ENCODE assay signal across 8 mouse cellular contexts in the genomic region with DNA sequence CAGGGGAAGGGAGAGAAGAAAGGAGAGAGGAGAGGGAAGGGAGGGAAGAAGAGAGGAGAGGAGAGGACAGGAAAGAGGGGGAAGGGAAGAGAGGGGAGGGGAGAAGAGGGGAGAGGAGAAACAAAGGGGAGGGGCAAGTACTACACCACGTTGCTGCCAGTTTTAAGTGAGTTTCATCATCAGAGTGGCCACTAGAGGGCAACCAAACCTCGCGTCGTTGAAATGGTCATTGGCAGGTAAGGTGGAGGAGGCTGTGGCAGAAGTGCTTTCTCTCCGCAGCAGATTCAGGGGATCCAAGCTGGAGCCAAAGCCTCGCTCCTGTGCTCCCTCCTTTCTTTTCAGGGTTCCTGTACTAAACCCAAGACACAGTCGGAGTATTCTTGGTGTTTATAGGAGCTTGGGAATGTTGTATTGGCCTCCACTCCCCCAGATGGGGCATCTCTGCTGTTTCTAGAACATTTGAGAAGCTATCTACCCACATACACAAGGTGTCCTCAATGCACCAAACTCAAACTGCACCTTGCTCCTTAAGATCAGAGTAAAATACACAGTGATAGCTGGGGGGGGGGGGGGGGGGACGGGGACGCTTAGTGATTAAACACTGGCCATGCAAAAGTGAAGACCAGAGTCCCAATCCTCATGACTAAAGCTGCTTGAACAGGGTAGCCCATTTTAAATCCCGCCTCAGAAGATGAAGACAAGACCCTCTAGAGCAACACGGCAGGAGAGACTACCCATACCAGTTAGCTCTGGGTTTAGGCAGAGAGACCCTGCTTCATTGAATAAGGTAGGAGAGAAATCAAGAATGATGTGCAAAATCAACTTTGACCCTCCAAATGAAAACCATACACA. TPM values are rescaled to one million over a fixed set of nuclear protein-coding genes. Genes with fewer than 3 reads are reported as not detected.
A peak's percentile ranks its signal among the peaks of the same experiment; 100 is the strongest.
DNase-seq lines count a peak whose midpoint lies in the region; ATAC-seq and TF ChIP-seq lines count a peak whose summit lies in the region.

No protein-coding gene starts in this region.

- no peaks in the 10 kb centered on the region for H3K9me3 ChIP-seq in lung, embryonic 14.5 days (ENCODE audit: low read depth, low read length)

- peak; percentile 93 for DNase-seq in MN1 (ENCODE audit: low spot score)
- DNase-seq in cerebellum, adult 8-10 months, result peak; percentile 92
- peak; percentile 91 for DNase-seq in forelimb bud, embryonic 11.5 days (ENCODE audit: low read depth, low spot score)
- DNase-seq in layer of hippocampus, adult 8-10 months (ENCODE audit: low spot score in 2 of 2), result peak; percentile 71 to 84
- peak; percentile 95 for DNase-seq in lung, embryonic 14.5 days
- peak; percentile 71 to 80 for DNase-seq in thymus, adult 18-20 months

- 13% methylated on average over 10 of the region's 11 CpGs for WGBS in lung, embryonic 14.5 days
- WGBS in olfactory bulb, adult 2 months, result 18% methylated on average over 11 of the region's 11 CpGs

- H3K4me3 ChIP-seq in lung, embryonic 14.5 days (ENCODE audit: low read depth, low read length), result no peak overlapping the region
- H3K4me3 ChIP-seq in olfactory bulb, adult 2 months (ENCODE audit: insufficient read depth, low read depth, low read length), result no peak overlapping the region

- no peaks in the 10 kb centered on the region for H3K36me3 ChIP-seq in lung, embryonic 14.5 days (ENCODE audit: insufficient read depth)

- H3K4me1 ChIP-seq in lung, embryonic 14.5 days (ENCODE audit: insufficient read depth), result no peaks in the 10 kb centered on the region
- no peaks in the 10 kb centered on the region for H3K4me1 ChIP-seq in olfactory bulb, adult 2 months (ENCODE audit: control insufficient read depth, insufficient read depth, low read length)

- TF ChIP-seq POLR2A in olfactory bulb, adult 2 months (IDR thresholded peaks at IDR 0.05; ENCODE audit: insufficient read depth, low read depth, low read length), result no peak

- no peak overlapping the region for H3K27ac ChIP-seq in lung, embryonic 14.5 days (ENCODE audit: low read depth)
- no peak overlapping the region for H3K27ac ChIP-seq in olfactory bulb, adult 2 months (ENCODE audit: insufficient read depth, low read depth, low read length)

- H3K9ac ChIP-seq in lung, embryonic 14.5 days, result no peak overlapping the region

- peak overlapping the region; percentile 33 for H3K4me2 ChIP-seq in lung, embryonic 14.5 days

- H3K27me3 ChIP-seq in lung, embryonic 14.5 days (ENCODE audit: insufficient read depth, low read length), result no peaks in the 10 kb centered on the region

- ATAC-seq in hematopoietic stem cell, adult 5-6 weeks (replicated peaks in 1 of 2; ENCODE audit: insufficient read depth in 1 of 2, low FRiP score in 2 of 2, low TSS enrichment in 1 of 2, low read depth in 1 of 2, poor library complexity in 2 of 2, severe bottlenecking in 2 of 2), result peak; percentile 85
- ATAC-seq in lung, embryonic 14.5 days (ENCODE audit: insufficient read depth), result peak; percentile 53; the same call in 1 of the 2 replicates

- TF ChIP-seq CTCF in lung, embryonic 14.5 days (IDR thresholded peaks at IDR 0.05; ENCODE audit: low read depth), result peak; percentile 87
- TF ChIP-seq CTCF in olfactory bulb, adult 2 months (IDR thresholded peaks at IDR 0.05; ENCODE audit: insufficient read depth, low read depth, low read length), result peak; percentile 62; the same call in 1 of the 2 replicates

RNA-seq across cellular contexts. Expression of a gene that starts 11.7 kb away (rescaled TPM):
- 0.19 TPM in 1 of 2 replicates, not detected in the other for total RNA-seq in hematopoietic stem cell, adult 5-6 weeks (2017)
- under 1 TPM in 3 of 4 experiments, not detected in 1; 0.21 to 0.49 (median 0.34) TPM for total RNA-seq in layer of hippocampus, adult 8-10 months (2022)
- 5.9 and 6.4 TPM in 2 replicates for polyA plus RNA-seq in lung, embryonic 14.5 days (2014; fragmentation: Nextera tagmentation; extraction: Ambion mirVana)
- not detected in 2 replicates for polyA plus RNA-seq in olfactory bulb, adult 2 months (2012; ENCODE audit: insufficient read depth, insufficient read length, low replicate concordance, missing spikeins)

RNA-seq across cellular contexts. Expression of a gene that starts 56.8 kb away (rescaled TPM):
- total RNA-seq in hematopoietic stem cell, adult 5-6 weeks (2017), result 80.7 and 101 TPM in 2 replicates
- 10 to 100 TPM; 46.6 to 56.8 (median 50.9) TPM for total RNA-seq in layer of hippocampus, adult 8-10 months (2022)
- polyA plus RNA-seq in lung, embryonic 14.5 days (2014; fragmentation: Nextera tagmentation; extraction: Ambion mirVana), result 231 and 243 TPM in 2 replicates
- polyA plus RNA-seq in olfactory bulb, adult 2 months (2012; ENCODE audit: insufficient read depth, insufficient read length, low replicate concordance, missing spikeins), result not detected in 2 replicates

RNA-seq across cellular contexts. Expression of a gene that starts 57.0 kb away (rescaled TPM):
- 33.5 and 61.6 TPM in 2 replicates for total RNA-seq in hematopoietic stem cell, adult 5-6 weeks (2017)
- 100 to 1,000 TPM; 242 to 278 (median 250) TPM for total RNA-seq in layer of hippocampus, adult 8-10 months (2022)
- 55.6 and 56.9 TPM in 2 replicates for polyA plus RNA-seq in lung, embryonic 14.5 days (2014; fragmentation: Nextera tagmentation; extraction: Ambion mirVana)
- polyA plus RNA-seq in olfactory bulb, adult 2 months (2012; ENCODE audit: insufficient read depth, insufficient read length, low replicate concordance, missing spikeins), result not detected in 2 replicates
